Mouse (Mus musculus) ES-E14 (cell line): ENCODE measurements around the gene Pigm. TPM values are rescaled to one million over a fixed set of nuclear protein-coding genes. Genes with fewer than 3 reads are reported as not detected.

Experiments
- DNase-seq: peaks from one replicate; pipeline ENCODE4 v3.0.0-alpha.2; 2013; ENCODE audit warnings: low read depth, low spot score
- H3K27ac ChIP-seq: 2 replicates; pipeline ENCODE4 v1.5.1; 2012; ENCODE audit warnings: low read depth, mild to moderate bottlenecking, low read length, moderate library complexity, mixed read lengths; ENCODE audit not compliant: poor library complexity, insufficient read depth, severe bottlenecking
- H3K36me3 ChIP-seq: 2 replicates; pipeline ENCODE4 v1.6.1; 2012; ENCODE audit warnings: mild to moderate bottlenecking, low read length, moderate library complexity, mixed read lengths; ENCODE audit not compliant: control insufficient read depth, poor library complexity, insufficient read depth, severe bottlenecking
- H3K4me1 ChIP-seq, 2 experiments: fragments of 150-350 bp in 1 of 2; sonication (generic) in 1 of 2; 2 replicates each; pipeline ENCODE4 v1.6.1; 2012; ENCODE audit warnings: low read length in 2 of 2, mild to moderate bottlenecking in 1 of 2, mixed read lengths in 1 of 2; ENCODE audit not compliant: control insufficient read depth in 2 of 2, insufficient read depth in 2 of 2, poor library complexity in 1 of 2
- H3K4me3 ChIP-seq, 2 experiments: fragments of 150-350 bp in 1 of 2; sonication (generic) in 1 of 2; 2 replicates each; pipeline ENCODE4 v1.5.1; 2012; ENCODE audit warnings: low read length in 2 of 2, low read depth in 1 of 2, mild to moderate bottlenecking in 1 of 2, mixed read lengths in 1 of 2; ENCODE audit not compliant: insufficient read depth in 1 of 2, poor library complexity in 1 of 2, severe bottlenecking in 1 of 2
- H3K9ac ChIP-seq: 2 replicates; pipeline ENCODE4 v1.6.1; 2012; ENCODE audit warnings: low read depth, mild to moderate bottlenecking, low read length, mixed read lengths; ENCODE audit not compliant: poor library complexity, insufficient read depth, severe bottlenecking
- H3K9me3 ChIP-seq: fragments of 150-350 bp; sonication (generic); 2 replicates; pipeline ENCODE4 v1.6.1; 2012; ENCODE audit warnings: low read depth, mild to moderate bottlenecking, low read length; ENCODE audit not compliant: control insufficient read depth, insufficient read depth
- CHD2 ChIP-seq: IDR thresholded peaks from 2 replicates; pipeline ENCODE4 v1.6.1; 2014; ENCODE audit warnings: mild to moderate bottlenecking, low read depth, low read length, inconsistent platforms
- HCFC1 ChIP-seq: IDR thresholded peaks from 2 replicates; pipeline ENCODE4 v1.6.1; 2012; ENCODE audit warnings: low read length, inconsistent platforms, borderline replicate concordance; ENCODE audit not compliant: insufficient read depth
- MAFK ChIP-seq: IDR thresholded peaks from 2 replicates; pipeline ENCODE4 v1.6.1; 2014; ENCODE audit warnings: mild to moderate bottlenecking, low read depth, low read length, inconsistent platforms; ENCODE audit not compliant: insufficient read depth
- ZC3H11A ChIP-seq: IDR thresholded peaks from 2 replicates; pipeline ENCODE4 v1.6.1; 2012; ENCODE audit warnings: low read depth, mild to moderate bottlenecking, inconsistent platforms, low read length, borderline replicate concordance
- ZNF384 ChIP-seq: IDR thresholded peaks from 2 replicates; pipeline ENCODE4 v1.6.1; 2012; ENCODE audit warnings: low read depth, low read length, inconsistent platforms
- in situ Hi-C, 2 experiments: fragments of 600-800 bp; cut with MboI; formaldehyde crosslinking; loops; one replicate each; pipeline ENCODE4 v1.15.1; 2025; ENCODE audit warnings: low sequenced_read_pairs in 2 of 2, inconsistent platforms in 1 of 2; ENCODE audit not compliant: unreplicated experiment in 2 of 2
- total RNA-seq: library from RNA; depleted of rRNA; stranded (reverse); fragments of 300-350 nt; gene quantifications from 2 replicates; pipeline ENCODE4 v1.2.3, GENCODE M21; 2012

Pigm gene
- total RNA-seq, 1 experiment: 25.4 TPM

- in situ Hi-C loops: no loop called here
- Histone ChIP-seq H3K4me1 (0 out of 4 replicates have a peak, but pooled peaks cover 1 to 2% of the 10 kb centered on the region in 2 experiments), H3K9ac (no peak overlapping the region), H3K27ac (no peak overlapping the region), H3K4me3 (no peak overlapping the region), H3K36me3 (no peaks in the 10 kb centered on the region), H3K9me3 (no peaks in the 10 kb centered on the region)
- TF ChIP-seq ZC3H11A: no peak
- no peak for TF ChIP-seq CHD2
- no peak for TF ChIP-seq ZNF384
- no peak for TF ChIP-seq MAFK
- no peak for TF ChIP-seq HCFC1
- no peak for DNase-seq
Observed at GRCm38 (mm10) chr1:172393739-172394138, 17.4 kb downstream of the Pigm start.

- Histone ChIP-seq H3K9ac (no peak overlapping the region), H3K36me3 (no peaks in the 10 kb centered on the region), H3K4me1 (0 out of 4 replicates have a peak, but pooled peaks cover 0 to 2% of the 10 kb centered on the region in 2 experiments), H3K4me3 (no peak overlapping the region), H3K9me3 (no peaks in the 10 kb centered on the region), H3K27ac (no peak overlapping the region)
- TF ChIP-seq MAFK: no peak
- no peak for DNase-seq
- in situ Hi-C loops: no loop called here
Observed at GRCm38 (mm10) chr1:172396996-172397752, 20.8 kb downstream of the Pigm start.

GRCm38 (mm10) chr1:172406077-172406706, 29.8 kb downstream of the Pigm start:
- no peak for TF ChIP-seq MAFK
- no peak for TF ChIP-seq HCFC1
- Histone ChIP-seq H3K36me3 (no peaks in the 10 kb centered on the region), H3K9ac (no peak overlapping the region), H3K9me3 (no peaks in the 10 kb centered on the region), H3K4me3 (no peak overlapping the region), H3K4me1 (no peaks in the 10 kb centered on the region), H3K27ac (no peak overlapping the region)
- in situ Hi-C loops: loop anchor here (25.0 kb wide), 2 partner anchors 231 to 981 kb away; partner anchors contain the start of gene Dusp23 (in 1 of the 2)
- no peak for DNase-seq

- Histone ChIP-seq H3K36me3 (no peaks in the 10 kb centered on the region), H3K9me3 (no peaks in the 10 kb centered on the region), H3K4me1 (no peaks in the 10 kb centered on the region), H3K27ac (no peak overlapping the region), H3K4me3 (no peak overlapping the region), H3K9ac (no peak overlapping the region)
- peak; percentile 95 for TF ChIP-seq ZC3H11A
- no peak for TF ChIP-seq MAFK
- DNase-seq: peak; percentile 25
- in situ Hi-C loops: loop anchor here (25.0 kb wide), 2 partner anchors 228 to 978 kb away; partner anchors contain the start of gene Dusp23 (in 1 of the 2)
Observed at GRCm38 (mm10) chr1:172408996-172409395, 32.6 kb downstream of the Pigm start.

- no peak for DNase-seq
- TF ChIP-seq CHD2 (no peak), ZC3H11A (no peak), ZNF384 (no peak), HCFC1 (no peak), MAFK (no peak)
- no peak overlapping the region for H3K9ac ChIP-seq
- in situ Hi-C loops: loop anchor here (25.0 kb wide), 2 partner anchors 228 to 978 kb away; partner anchors contain the start of gene Dusp23 (in 1 of the 2)
- no peak overlapping the region for H3K27ac ChIP-seq
- H3K9me3 ChIP-seq: no peaks in the 10 kb centered on the region
- H3K4me1 ChIP-seq: no peaks in the 10 kb centered on the region
- H3K36me3 ChIP-seq: no peaks in the 10 kb centered on the region
- H3K4me3 ChIP-seq: no peak overlapping the region
Observed at GRCm38 (mm10) chr1:172409431-172409830, 33.1 kb downstream of the Pigm start.
